Mouse (Mus musculus) testis, adult 2 months (tissue): ENCODE results near the gene Osbpl2. TPM values are rescaled to one million over a fixed set of nuclear protein-coding genes. Genes with fewer than 3 reads are reported as not detected.

Experiments used
- H3K27ac ChIP-seq: fragments of 200-500 bp; 2 replicates; pipeline ENCODE4 v1.5.1; 2012; ENCODE audit warnings: low read depth, low read length; ENCODE audit not compliant: control insufficient read depth, insufficient read depth
- H3K27me3 ChIP-seq: fragments of 200-500 bp; 2 replicates; pipeline ENCODE4 v1.6.1; 2012; ENCODE audit warnings: mild to moderate bottlenecking, low read length, moderate library complexity; ENCODE audit not compliant: control insufficient read depth, insufficient read depth
- H3K36me3 ChIP-seq: fragments of 200-500 bp; 2 replicates; pipeline ENCODE4 v1.6.1; 2012; ENCODE audit warnings: mild to moderate bottlenecking, low read length; ENCODE audit not compliant: control insufficient read depth, insufficient read depth
- H3K4me1 ChIP-seq: fragments of 200-500 bp; 2 replicates; pipeline ENCODE4 v1.6.1; 2012; ENCODE audit warnings: low read length; ENCODE audit not compliant: control insufficient read depth, insufficient read depth
- H3K4me3 ChIP-seq: fragments of 200-500 bp; 2 replicates; pipeline ENCODE4 v1.5.1; 2012; ENCODE audit warnings: low read depth, mild to moderate bottlenecking, low read length, moderate library complexity, mixed read lengths; ENCODE audit not compliant: control insufficient read depth
- CTCF ChIP-seq: fragments of 200-500 bp; IDR thresholded peaks from 2 replicates; pipeline ENCODE4 v1.5.1; 2012; ENCODE audit warnings: low read depth, mild to moderate bottlenecking, inconsistent platforms, low read length, moderate library complexity; ENCODE audit not compliant: control insufficient read depth, insufficient read depth, insufficient replicate concordance
- POLR2A ChIP-seq: fragments of 200-500 bp; IDR thresholded peaks from 2 replicates; pipeline ENCODE4 v1.6.1; 2012; ENCODE audit warnings: low read depth, mild to moderate bottlenecking, inconsistent platforms, low read length, moderate library complexity; ENCODE audit not compliant: control insufficient read depth
- polyA plus RNA-seq: library from polyadenylated mRNA; depleted of rRNA; stranded (reverse); fragments of >200 nt; gene quantifications from 2 replicates; pipeline ENCODE4 v1.2.3, GENCODE M21; 2012

Osbpl2 gene
- polyA plus RNA-seq, 1 experiment: 16.0 TPM

GRCm38 (mm10) chr2:180080680-180081079, 38.4 kb upstream of the Osbpl2 start:
- Histone ChIP-seq H3K27me3 (no peaks in the 10 kb centered on the region), H3K4me3 (no peak overlapping the region), H3K4me1 (no peaks in the 10 kb centered on the region), H3K27ac (no peak overlapping the region), H3K36me3 (no peaks in the 10 kb centered on the region; the same call in 1 of the 2 replicates)
- TF ChIP-seq CTCF (no peak), POLR2A (no peak)

GRCm38 (mm10) chr2:180083063-180083462, 36.0 kb upstream of the Osbpl2 start:
- H3K36me3 ChIP-seq: no peaks in the 10 kb centered on the region; the same call in 1 of the 2 replicates
- peak overlapping the region; percentile 33; the same call in 1 of the 2 replicates for H3K4me3 ChIP-seq
- no peaks in the 10 kb centered on the region for H3K4me1 ChIP-seq
- TF ChIP-seq POLR2A (no peak), CTCF (no peak)
- no peaks in the 10 kb centered on the region for H3K27me3 ChIP-seq
- no peak overlapping the region for H3K27ac ChIP-seq

- Histone ChIP-seq H3K4me3 (no peak overlapping the region), H3K27ac (no peak overlapping the region), H3K4me1 (no peaks in the 10 kb centered on the region), H3K27me3 (no peaks in the 10 kb centered on the region), H3K36me3 (no peaks in the 10 kb centered on the region; the same call in 1 of the 2 replicates)
- TF ChIP-seq POLR2A (no peak), CTCF (no peak)
Observed at GRCm38 (mm10) chr2:180084565-180084964, 34.5 kb upstream of the Osbpl2 start.

GRCm38 (mm10) chr2:180085926-180086636, 33.0 kb upstream of the Osbpl2 start:
- no peak for TF ChIP-seq CTCF
- no peak for TF ChIP-seq POLR2A
- Histone ChIP-seq H3K4me1 (no peaks in the 10 kb centered on the region), H3K27me3 (no peaks in the 10 kb centered on the region), H3K4me3 (no peak overlapping the region), H3K27ac (no peak overlapping the region), H3K36me3 (no peaks in the 10 kb centered on the region; the same call in 1 of the 2 replicates)

- TF ChIP-seq CTCF: no peak
- TF ChIP-seq POLR2A: no peak
Observed at GRCm38 (mm10) chr2:180086637-180087027, 32.5 kb upstream of the Osbpl2 start.

GRCm38 (mm10) chr2:180087472-180087871, 31.6 kb upstream of the Osbpl2 start:
- Histone ChIP-seq H3K4me1 (no peaks in the 10 kb centered on the region), H3K27ac (no peak overlapping the region), H3K36me3 (no peaks in the 10 kb centered on the region; the same call in 1 of the 2 replicates), H3K27me3 (no peaks in the 10 kb centered on the region), H3K4me3 (no peak overlapping the region)
- TF ChIP-seq POLR2A (no peak), CTCF (no peak)

More at GRCm38 (mm10) chr2:180086637-180087027, 32.5 kb upstream of the Osbpl2 start:
- no peaks in the 10 kb centered on the region; the same call in 1 of the 2 replicates for H3K36me3 ChIP-seq
- H3K27ac ChIP-seq: no peak overlapping the region
- H3K27me3 ChIP-seq: no peaks in the 10 kb centered on the region
- no peak overlapping the region for H3K4me3 ChIP-seq
- no peaks in the 10 kb centered on the region for H3K4me1 ChIP-seq

- H3K27me3 ChIP-seq: no peaks in the 10 kb centered on the region
- H3K4me3 ChIP-seq: no peak overlapping the region
- H3K27ac ChIP-seq: no peak overlapping the region
- no peak for TF ChIP-seq POLR2A
- H3K36me3 ChIP-seq: no peaks in the 10 kb centered on the region
- no peaks in the 10 kb centered on the region for H3K4me1 ChIP-seq
Observed at GRCm38 (mm10) chr2:180090285-180090684, 28.8 kb upstream of the Osbpl2 start.

GRCm38 (mm10) chr2:180095711-180096110, 23.4 kb upstream of the Osbpl2 start:
- H3K4me3 ChIP-seq: no peak overlapping the region
- no peaks in the 10 kb centered on the region for H3K36me3 ChIP-seq
- no peak overlapping the region for H3K27ac ChIP-seq
- H3K4me1 ChIP-seq: no peaks in the 10 kb centered on the region
- no peaks in the 10 kb centered on the region for H3K27me3 ChIP-seq
- no peak for TF ChIP-seq CTCF
- TF ChIP-seq POLR2A: no peak
